ENCODE assay signal across 17 mouse cellular contexts in the genomic region with DNA sequence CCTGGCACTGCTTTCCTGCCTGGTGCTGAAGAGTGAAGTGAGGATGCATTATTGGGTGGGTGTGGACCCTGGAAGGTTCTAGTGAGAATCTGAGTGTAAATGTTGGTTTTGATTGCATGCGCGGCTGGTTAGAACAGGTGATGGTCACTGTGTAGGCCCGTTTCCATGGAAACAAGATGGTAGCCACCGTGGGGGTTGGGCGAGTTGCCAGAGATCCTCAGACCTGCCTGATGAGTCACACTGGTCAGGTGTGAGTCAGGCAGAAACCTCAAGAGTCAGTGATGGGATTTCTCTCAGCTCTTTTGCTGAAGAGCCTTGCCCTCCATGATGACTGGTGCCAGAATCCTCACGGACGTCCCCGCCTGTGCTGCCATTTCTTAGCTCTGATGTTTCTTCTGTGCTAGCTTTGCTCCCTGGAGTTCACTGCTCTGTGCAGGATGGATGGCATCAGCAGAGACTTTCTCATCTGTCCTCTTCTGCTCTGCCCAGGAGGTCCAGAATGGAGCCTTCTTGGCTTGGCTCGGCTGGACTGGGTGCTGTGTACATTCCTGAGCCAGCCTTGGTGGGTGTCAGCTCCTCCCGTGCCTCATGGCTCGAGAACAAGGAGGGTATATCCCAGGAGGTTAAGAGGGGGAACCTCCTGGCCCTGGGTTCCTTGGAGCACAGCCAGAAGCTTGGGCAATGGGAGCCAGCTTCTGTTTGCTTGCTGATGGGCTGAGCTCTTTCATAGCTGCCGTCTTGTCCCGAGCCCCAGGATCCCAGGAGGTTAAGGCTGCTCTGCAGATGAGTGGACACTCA. TPM values are rescaled to one million over a fixed set of nuclear protein-coding genes. Genes with fewer than 3 reads are reported as not detected.
DNase-seq lines count a peak whose midpoint lies in the region; ATAC-seq lines count a peak whose summit lies in the region.
"Had no signal": no experiment of that assay in that cellular context is flagged by ENCODE, and none has a peak within 500 bp of the region (broad histone marks: within the 10 kb centered on the region; RNA-seq: fewer than 3 reads in every experiment).

No protein-coding gene starts in this region.

- no peaks in the 10 kb centered on the region for H3K36me3 ChIP-seq in kidney, embryonic 16.5 days (ENCODE audit: insufficient read depth, low read length)
- no peaks in the 10 kb centered on the region for H3K36me3 ChIP-seq in intestine, embryonic 16.5 days (ENCODE audit: control insufficient read depth, insufficient read depth, low read length)
- H3K36me3 ChIP-seq: embryonic facial prominence, embryonic 15.5 days; heart, embryonic 13.5 days; kidney, embryonic 15.5 days; limb, embryonic 12.5 days; liver, embryonic 15.5 days had no signal

- intact Hi-C loops in left cerebral cortex, postnatal 14 days (cut with DNase I): no loop called here

- no peak overlapping the region for H3K27ac ChIP-seq in kidney, embryonic 16.5 days (ENCODE audit: low read length)
- H3K27ac ChIP-seq in intestine, embryonic 16.5 days (ENCODE audit: low read length): no peak overlapping the region
- H3K27ac ChIP-seq: embryonic facial prominence, embryonic 15.5 days; heart, embryonic 13.5 days; kidney, embryonic 15.5 days; limb, embryonic 12.5 days; liver, embryonic 15.5 days had no signal

- no peaks in the 10 kb centered on the region for H3K4me1 ChIP-seq in kidney, embryonic 16.5 days (ENCODE audit: insufficient read depth, low read length)
- H3K4me1 ChIP-seq in intestine, embryonic 16.5 days (ENCODE audit: control insufficient read depth, insufficient read depth, low read length): no peaks in the 10 kb centered on the region
- H3K4me1 ChIP-seq: embryonic facial prominence, embryonic 15.5 days; heart, embryonic 13.5 days; kidney, embryonic 15.5 days; limb, embryonic 12.5 days; liver, embryonic 15.5 days had no signal

- DNase-seq in 3T3-L1 (ENCODE audit: low read depth, low spot score): peak; percentile 20
- DNase-seq in MN1 (ENCODE audit: low spot score): peak; percentile 58
- DNase-seq in cerebellum, adult 8-10 months: peak; percentile 97
- peak; percentile 29 to 65 for DNase-seq in left cerebral cortex, postnatal 14 days (ENCODE audit: low spot score in 2 of 2)
- DNase-seq in kidney, postnatal 36 days: no peak

- 79% methylated on average over 13 of the region's 13 CpGs for WGBS in kidney, embryonic 16.5 days
- 77% methylated on average over 13 of the region's 13 CpGs for WGBS in intestine, embryonic 16.5 days

- no peak overlapping the region for H3K4me3 ChIP-seq in kidney, embryonic 16.5 days (ENCODE audit: low read length)
- no peak overlapping the region for H3K4me3 ChIP-seq in intestine, embryonic 16.5 days (ENCODE audit: low read length)
- H3K4me3 ChIP-seq: embryonic facial prominence, embryonic 15.5 days; heart, embryonic 13.5 days; kidney, embryonic 15.5 days; limb, embryonic 12.5 days; liver, embryonic 15.5 days; myocyte had no signal

- no peak overlapping the region for H3K4me2 ChIP-seq in kidney, embryonic 16.5 days (replicated peaks; ENCODE audit: low read depth, low read length)
- no peak overlapping the region for H3K4me2 ChIP-seq in intestine, embryonic 16.5 days (ENCODE audit: low read depth, low read length)
- H3K4me2 ChIP-seq: embryonic facial prominence, embryonic 15.5 days; heart, embryonic 13.5 days; kidney, embryonic 15.5 days; limb, embryonic 12.5 days; liver, embryonic 15.5 days had no signal

- H3K27me3 ChIP-seq in kidney, embryonic 16.5 days (ENCODE audit: insufficient read depth, low read length): 0 out of 2 replicates have a peak, but pooled peaks cover 3% of the 10 kb centered on the region
- H3K27me3 ChIP-seq in intestine, embryonic 16.5 days (replicated peaks; ENCODE audit: control insufficient read depth, insufficient read depth, low read length): no peaks in the 10 kb centered on the region
- H3K27me3 ChIP-seq: limb, embryonic 12.5 days had no signal

- no peaks in the 10 kb centered on the region for H3K9me3 ChIP-seq in kidney, embryonic 16.5 days (ENCODE audit: low read length)
- no peaks in the 10 kb centered on the region for H3K9me3 ChIP-seq in intestine, embryonic 16.5 days (ENCODE audit: control insufficient read depth, low read length)
- H3K9me3 ChIP-seq: embryonic facial prominence, embryonic 15.5 days; heart, embryonic 13.5 days; kidney, embryonic 15.5 days; limb, embryonic 12.5 days; liver, embryonic 15.5 days had no signal

- H3K9ac ChIP-seq in kidney, embryonic 16.5 days (replicated peaks; ENCODE audit: low read length): no peak overlapping the region
- H3K9ac ChIP-seq in intestine, embryonic 16.5 days (ENCODE audit: low read depth, low read length): no peak overlapping the region
- H3K9ac ChIP-seq: embryonic facial prominence, embryonic 15.5 days; heart, embryonic 13.5 days; kidney, embryonic 15.5 days; limb, embryonic 12.5 days; liver, embryonic 15.5 days had no signal

- no peak for ATAC-seq in kidney, embryonic 16.5 days (ENCODE audit: low FRiP score, low TSS enrichment)
- ATAC-seq in intestine, embryonic 16.5 days: no peak

RNA-seq across cellular contexts. Expression of a gene that starts 40.9 kb away (rescaled TPM):
- 100 to 1,000 TPM in 1 of 2 experiments, 10 to 100 TPM in 1; 85.0 to 100 TPM for total RNA-seq in left cerebral cortex, postnatal 14 days (2021)
- not detected in 2 replicates for polyA plus RNA-seq in kidney, embryonic 16.5 days (2015; fragmentation: Nextera tagmentation; extraction: Ambion mirVana)
- polyA plus RNA-seq in intestine, embryonic 16.5 days (2015; fragmentation: Nextera tagmentation; extraction: Ambion mirVana): 0.05 TPM in 1 of 2 replicates, not detected in the other
- total RNA-seq: granulocyte monocyte progenitor cell, adult 5-6 weeks; hematopoietic stem cell, adult 5-6 weeks had no signal
- polyA plus RNA-seq: heart, embryonic 13.5 days; intestine, embryonic 14.5 days; limb, embryonic 12.5 days; stomach, embryonic 14.5 days had no signal

Comparison
In these comparisons a context has a peak if more than half of its experiments do, and no peak if none do; other contexts are left out.
1. DNase-seq: peak in 3T3-L1 (single experiment), MN1 (single experiment), cerebellum, adult 8-10 months (single experiment) and left cerebral cortex, postnatal 14 days (2 of 2); none in kidney, postnatal 36 days (0 of 2).